Mouse (Mus musculus): Measurements from ENCODE around the gene Elmo3. TPM values are rescaled to one million over a fixed set of nuclear protein-coding genes. Genes with fewer than 3 reads are reported as not detected.

Elmo3 gene
- total and polyA plus RNA-seq, 2 experiments from 2014 or later, result 1.4 to 1.9 TPM

DNA sequence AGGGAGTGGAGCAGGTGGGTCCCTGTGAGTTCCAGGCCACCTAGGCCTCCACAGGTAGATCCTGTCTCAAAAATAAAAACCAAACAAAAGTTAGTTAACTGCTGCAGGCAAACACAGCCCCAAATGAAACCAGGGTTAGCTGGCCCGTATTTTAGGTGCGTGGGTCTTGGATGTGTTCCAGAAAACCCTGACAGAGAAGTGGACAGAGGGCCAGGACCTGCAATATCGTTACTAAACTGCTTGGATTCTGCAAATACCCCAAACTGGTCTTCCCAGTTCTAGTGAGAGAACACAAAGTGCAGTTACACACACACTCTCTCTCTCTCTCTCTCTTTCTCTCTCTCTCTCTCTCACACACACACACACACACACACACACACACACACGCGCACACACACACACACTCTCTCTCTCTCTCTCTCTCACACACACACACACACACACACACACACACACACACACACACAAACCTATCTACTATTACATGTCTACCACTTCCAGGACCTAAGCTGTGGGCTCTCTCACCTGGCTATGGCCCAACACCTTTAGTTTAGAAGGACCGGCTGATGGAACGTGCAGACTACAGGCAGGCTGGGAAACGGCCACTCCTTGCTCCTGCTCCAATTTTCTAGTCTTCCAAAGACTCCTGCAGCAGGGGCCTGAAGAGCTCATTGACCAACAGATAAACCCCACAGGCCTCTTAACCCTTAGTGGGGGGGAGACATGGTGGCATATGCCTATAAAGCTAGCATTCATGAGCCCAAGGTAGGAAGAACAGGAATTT, 38.6 kb downstream of the Elmo3 start:
- Histone ChIP-seq H3K4me1 (ENCODE audit: control insufficient read depth, insufficient read depth) (peaks cover 52% of the 10 kb centered on the region), H3K27ac (ENCODE audit: low read depth) (no peak overlapping the region), H3K27me3 (ENCODE audit: control insufficient read depth, insufficient read depth, low read length) (no peaks in the 10 kb centered on the region), H3K9me3 (replicated peaks; ENCODE audit: control insufficient read depth, low read length) (no peaks in the 10 kb centered on the region), H3K4me2 (ENCODE audit: low read depth, low read length) (no peak overlapping the region), H3K4me3 (ENCODE audit: low read depth, low read length) (no peak overlapping the region), H3K9ac (replicated peaks; ENCODE audit: low read depth, low read length) (no peak overlapping the region), H3K36me3 (replicated peaks; ENCODE audit: control insufficient read depth, insufficient read depth, low read length) (no peaks in the 10 kb centered on the region)
- ATAC-seq (ENCODE audit: insufficient read depth, low read depth), result no peak
- TF ChIP-seq EP300 (IDR thresholded peaks at IDR 0.05; ENCODE audit: low read depth), result no peak
- no peak for TF ChIP-seq CTCF (IDR thresholded peaks at IDR 0.05; ENCODE audit: low read depth)
- WGBS, result 44% methylated on average over 8 of the region's 8 CpGs
- DNase-seq (ENCODE audit: low spot score), result no peak

GRCm38 (mm10) chr8:105345061-105345975, 39.9 kb downstream of the Elmo3 start:
- peak overlapping the region; percentile 58 for H3K27ac ChIP-seq (ENCODE audit: low read depth)
- no peak for TF ChIP-seq EP300 (IDR thresholded peaks at IDR 0.05; ENCODE audit: low read depth)
- TF ChIP-seq CTCF (IDR thresholded peaks at IDR 0.05; ENCODE audit: low read depth), result no peak
- DNase-seq (ENCODE audit: low spot score) (no peak), ATAC-seq (ENCODE audit: insufficient read depth, low read depth) (no peak)
- peak overlapping the region; percentile 95 for H3K4me2 ChIP-seq (ENCODE audit: low read depth, low read length)
- H3K27me3 ChIP-seq (ENCODE audit: control insufficient read depth, insufficient read depth, low read length), result no peaks in the 10 kb centered on the region
- no peaks in the 10 kb centered on the region for H3K9me3 ChIP-seq (replicated peaks; ENCODE audit: control insufficient read depth, low read length)
- no peaks in the 10 kb centered on the region for H3K36me3 ChIP-seq (replicated peaks; ENCODE audit: control insufficient read depth, insufficient read depth, low read length)
- no peak overlapping the region; the same call in 1 of the 2 replicates for H3K9ac ChIP-seq (replicated peaks; ENCODE audit: low read depth, low read length)
- WGBS, result 29% methylated on average over 7 of the region's 7 CpGs
- H3K4me3 ChIP-seq (ENCODE audit: low read depth, low read length), result no peak overlapping the region
- H3K4me1 ChIP-seq (ENCODE audit: control insufficient read depth, insufficient read depth), result peaks cover 47% of the 10 kb centered on the region

DNA sequence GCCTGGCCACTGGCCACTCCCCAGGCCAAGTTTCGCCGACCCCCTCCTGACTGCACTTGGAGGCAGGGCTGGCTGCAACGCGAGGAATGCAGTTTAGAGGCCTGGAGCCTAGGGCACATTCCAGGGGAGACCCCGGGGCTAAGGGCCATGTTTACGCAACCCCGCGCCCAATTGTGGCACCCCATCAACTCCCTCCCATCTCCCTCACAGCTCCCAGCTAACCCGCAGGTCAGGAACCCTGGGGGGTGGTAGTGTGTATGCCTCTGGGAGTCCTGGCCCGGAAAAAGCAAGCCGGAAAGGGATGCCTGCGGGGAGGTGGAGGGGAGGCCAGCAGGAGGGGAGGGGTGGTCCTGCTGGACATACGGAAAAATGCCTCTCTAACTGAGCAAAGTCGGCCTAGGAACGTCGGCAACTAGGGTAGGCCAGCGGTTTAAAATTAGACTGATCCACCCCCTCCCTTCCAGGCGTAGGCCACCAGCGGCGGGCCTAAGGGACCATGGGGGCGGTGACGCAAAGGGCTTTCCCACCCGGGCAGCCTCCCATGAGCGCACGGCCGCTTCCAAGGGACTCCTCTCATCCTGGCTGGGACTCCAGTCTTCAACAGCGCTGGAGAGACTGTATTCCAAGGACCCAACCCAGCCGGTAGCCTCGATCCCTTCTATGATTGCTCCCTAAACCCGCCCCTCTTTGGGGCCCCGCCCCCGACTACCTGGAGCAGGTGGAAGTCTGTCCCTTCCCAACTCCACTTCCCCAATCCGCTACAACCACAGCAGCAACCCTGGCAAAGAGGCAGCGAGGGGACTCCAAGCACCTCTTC, 41.4 kb downstream of the Elmo3 start:
- Histone ChIP-seq H3K4me1 (ENCODE audit: control insufficient read depth, insufficient read depth) (peaks cover 34% of the 10 kb centered on the region), H3K36me3 (replicated peaks; ENCODE audit: control insufficient read depth, insufficient read depth, low read length) (no peaks in the 10 kb centered on the region), H3K9me3 (replicated peaks; ENCODE audit: control insufficient read depth, low read length) (no peaks in the 10 kb centered on the region), H3K27ac (ENCODE audit: low read depth) (peak overlapping the region; percentile 76), H3K27me3 (ENCODE audit: control insufficient read depth, insufficient read depth, low read length) (no peaks in the 10 kb centered on the region), H3K4me3 (ENCODE audit: low read depth, low read length) (peak overlapping the region; percentile 79), H3K4me2 (ENCODE audit: low read depth, low read length) (peak overlapping the region; percentile 95), H3K9ac (replicated peaks; ENCODE audit: low read depth, low read length) (peak overlapping the region; percentile 67)
- DNase-seq (ENCODE audit: low spot score) (peak; percentile 71), ATAC-seq (ENCODE audit: insufficient read depth, low read depth) (peak; percentile 64)
- 0 out of 2 replicates have a peak, but pooled peaks have one; percentile 0 for TF ChIP-seq CTCF (IDR thresholded peaks at IDR 0.05; ENCODE audit: low read depth)
- TF ChIP-seq EP300 (IDR thresholded peaks at IDR 0.05; ENCODE audit: low read depth), result no peak
- WGBS, result 1% methylated on average over 34 of the region's 34 CpGs

GRCm38 (mm10) chr8:105347428-105348221, 42.2 kb downstream of the Elmo3 start, which contains the start of gene Fhod1:
TSS of gene Fhod1 (minus strand) at chr8:105347953.
- peak within 1 kb of the TSS; percentile 79 for H3K4me3 ChIP-seq (ENCODE audit: low read depth, low read length)
- DNase-seq (ENCODE audit: low spot score) (peak; percentile 97), ATAC-seq (ENCODE audit: insufficient read depth, low read depth) (peak; percentile 85)
- under 1% methylated on average over 53 of the region's 53 CpGs for WGBS
- H3K36me3 ChIP-seq (replicated peaks; ENCODE audit: control insufficient read depth, insufficient read depth, low read length), result no peaks in the 10 kb centered on the region
- H3K9ac ChIP-seq (replicated peaks; ENCODE audit: low read depth, low read length), result peak within 1 kb of the TSS; percentile 67
- TF ChIP-seq CTCF (IDR thresholded peaks at IDR 0.05; ENCODE audit: low read depth) (no peak), EP300 (IDR thresholded peaks at IDR 0.05; ENCODE audit: low read depth) (no peak)
- H3K27ac ChIP-seq (ENCODE audit: low read depth), result peak within 1 kb of the TSS; percentile 76
- H3K9me3 ChIP-seq (replicated peaks; ENCODE audit: control insufficient read depth, low read length), result no peaks in the 10 kb centered on the region
- no peaks in the 10 kb centered on the region for H3K27me3 ChIP-seq (ENCODE audit: control insufficient read depth, insufficient read depth, low read length)
- peak within 1 kb of the TSS; percentile 95 for H3K4me2 ChIP-seq (ENCODE audit: low read depth, low read length)
- H3K4me1 ChIP-seq (ENCODE audit: control insufficient read depth, insufficient read depth), result peaks cover 34% of the 10 kb centered on the region
